Mouse (Mus musculus): ENCODE data around the gene Bcl11a. TPM values are rescaled to one million over a fixed set of nuclear protein-coding genes. Genes with fewer than 3 reads are reported as not detected.

Bcl11a gene
- polyA plus RNA-seq, 1 experiment = 6.5 TPM

GRCm38 (mm10) chr11:24085986-24086385, 8.1 kb downstream of the Bcl11a start:
- Histone ChIP-seq H3K36me3 (replicated peaks; ENCODE audit: low read length) (peaks cover 39% of the 10 kb centered on the region), H3K27me3 (replicated peaks) (no peaks in the 10 kb centered on the region), H3K4me3 (replicated peaks) (no peak overlapping the region), H3K9me3 (no peaks in the 10 kb centered on the region), H3K4me1 (peaks cover 53% of the 10 kb centered on the region)
- no peak for TF ChIP-seq GATA1 (IDR thresholded peaks at IDR 0.05; ENCODE audit: borderline replicate concordance, low read length)
- TF ChIP-seq FLI1 (IDR thresholded peaks at IDR 0.05; ENCODE audit: low read length) = no peak

- no peak for TF ChIP-seq GATA1 (IDR thresholded peaks at IDR 0.05; ENCODE audit: borderline replicate concordance, low read length)
- TF ChIP-seq FLI1 (IDR thresholded peaks at IDR 0.05; ENCODE audit: low read length) = no peak
- H3K9me3 ChIP-seq = no peaks in the 10 kb centered on the region
- no peaks in the 10 kb centered on the region for H3K27me3 ChIP-seq (replicated peaks)
- H3K4me3 ChIP-seq (replicated peaks) = no peak overlapping the region
- peaks cover 39% of the 10 kb centered on the region for H3K36me3 ChIP-seq (replicated peaks; ENCODE audit: low read length)
- peaks cover 47% of the 10 kb centered on the region for H3K4me1 ChIP-seq
Observed at GRCm38 (mm10) chr11:24087069-24087468, 9.2 kb downstream of the Bcl11a start.

- Histone ChIP-seq H3K27me3 (replicated peaks) (no peaks in the 10 kb centered on the region), H3K36me3 (replicated peaks; ENCODE audit: low read length) (peaks cover 39% of the 10 kb centered on the region), H3K4me1 (peaks cover 34% of the 10 kb centered on the region), H3K4me3 (replicated peaks) (no peak overlapping the region), H3K9me3 (no peaks in the 10 kb centered on the region)
- no peak for TF ChIP-seq GATA1 (IDR thresholded peaks at IDR 0.05; ENCODE audit: borderline replicate concordance, low read length)
- no peak for TF ChIP-seq FLI1 (IDR thresholded peaks at IDR 0.05; ENCODE audit: low read length)
Observed at GRCm38 (mm10) chr11:24090443-24090842, 12.6 kb downstream of the Bcl11a start.

GRCm38 (mm10) chr11:24091393-24092080, 13.7 kb downstream of the Bcl11a start:
- TF ChIP-seq FLI1 (IDR thresholded peaks at IDR 0.05; ENCODE audit: low read length) = no peak
- TF ChIP-seq GATA1 (IDR thresholded peaks at IDR 0.05; ENCODE audit: borderline replicate concordance, low read length) = no peak
- Histone ChIP-seq H3K4me3 (replicated peaks) (no peak overlapping the region), H3K27me3 (replicated peaks) (no peaks in the 10 kb centered on the region), H3K36me3 (replicated peaks; ENCODE audit: low read length) (peaks cover 29% of the 10 kb centered on the region), H3K4me1 (peaks cover 23% of the 10 kb centered on the region), H3K9me3 (no peaks in the 10 kb centered on the region)

GRCm38 (mm10) chr11:24092618-24093017, 14.8 kb downstream of the Bcl11a start:
- no peaks in the 10 kb centered on the region for H3K27me3 ChIP-seq (replicated peaks)
- no peaks in the 10 kb centered on the region for H3K9me3 ChIP-seq
- H3K4me3 ChIP-seq (replicated peaks) = no peak overlapping the region
- H3K4me1 ChIP-seq = peaks cover 22% of the 10 kb centered on the region; the same call in 1 of the 2 replicates
- TF ChIP-seq FLI1 (IDR thresholded peaks at IDR 0.05; ENCODE audit: low read length) (no peak), GATA1 (IDR thresholded peaks at IDR 0.05; ENCODE audit: borderline replicate concordance, low read length) (no peak)
- H3K36me3 ChIP-seq (replicated peaks; ENCODE audit: low read length) = peaks cover 19% of the 10 kb centered on the region

- Histone ChIP-seq H3K9me3 (no peaks in the 10 kb centered on the region), H3K4me3 (replicated peaks) (no peak overlapping the region), H3K27me3 (replicated peaks) (no peaks in the 10 kb centered on the region), H3K4me1 (peaks cover 27% of the 10 kb centered on the region), H3K36me3 (replicated peaks; ENCODE audit: low read length) (peaks cover 9% of the 10 kb centered on the region)
- TF ChIP-seq FLI1 (IDR thresholded peaks at IDR 0.05; ENCODE audit: low read length) = no peak
- TF ChIP-seq GATA1 (IDR thresholded peaks at IDR 0.05; ENCODE audit: borderline replicate concordance, low read length) = no peak
Observed at GRCm38 (mm10) chr11:24094086-24094487, 16.2 kb downstream of the Bcl11a start.

- H3K4me3 ChIP-seq (replicated peaks) = no peak overlapping the region
- no peaks in the 10 kb centered on the region for H3K9me3 ChIP-seq
- peaks cover 3% of the 10 kb centered on the region for H3K36me3 ChIP-seq (replicated peaks; ENCODE audit: low read length)
- no peak for TF ChIP-seq GATA1 (IDR thresholded peaks at IDR 0.05; ENCODE audit: borderline replicate concordance, low read length)
- no peak for TF ChIP-seq FLI1 (IDR thresholded peaks at IDR 0.05; ENCODE audit: low read length)
- no peaks in the 10 kb centered on the region for H3K27me3 ChIP-seq (replicated peaks)
- H3K4me1 ChIP-seq = peaks cover 32% of the 10 kb centered on the region
Observed at GRCm38 (mm10) chr11:24095236-24095635, 17.4 kb downstream of the Bcl11a start.

GRCm38 (mm10) chr11:24095656-24096353, 17.9 kb downstream of the Bcl11a start:
- H3K36me3 ChIP-seq (replicated peaks; ENCODE audit: low read length) = peaks cover 3% of the 10 kb centered on the region
- no peak for TF ChIP-seq FLI1 (IDR thresholded peaks at IDR 0.05; ENCODE audit: low read length)
- TF ChIP-seq GATA1 (IDR thresholded peaks at IDR 0.05; ENCODE audit: borderline replicate concordance, low read length) = no peak
- H3K27me3 ChIP-seq (replicated peaks) = no peaks in the 10 kb centered on the region
- H3K4me3 ChIP-seq (replicated peaks) = no peak overlapping the region
- no peaks in the 10 kb centered on the region for H3K9me3 ChIP-seq
- H3K4me1 ChIP-seq = peaks cover 34% of the 10 kb centered on the region

GRCm38 (mm10) chr11:24096483-24096882, 18.6 kb downstream of the Bcl11a start:
- no peak for TF ChIP-seq FLI1 (IDR thresholded peaks at IDR 0.05; ENCODE audit: low read length)
- no peak for TF ChIP-seq GATA1 (IDR thresholded peaks at IDR 0.05; ENCODE audit: borderline replicate concordance, low read length)
- no peaks in the 10 kb centered on the region for H3K9me3 ChIP-seq
- peaks cover 3% of the 10 kb centered on the region for H3K36me3 ChIP-seq (replicated peaks; ENCODE audit: low read length)
- H3K4me3 ChIP-seq (replicated peaks) = no peak overlapping the region
- peaks cover 40% of the 10 kb centered on the region for H3K4me1 ChIP-seq
- no peaks in the 10 kb centered on the region for H3K27me3 ChIP-seq (replicated peaks)

- Histone ChIP-seq H3K36me3 (replicated peaks; ENCODE audit: low read length) (peaks cover 3% of the 10 kb centered on the region), H3K27me3 (replicated peaks) (no peaks in the 10 kb centered on the region), H3K9me3 (no peaks in the 10 kb centered on the region), H3K4me1 (peaks cover 43% of the 10 kb centered on the region), H3K4me3 (replicated peaks) (no peak overlapping the region)
- TF ChIP-seq GATA1 (IDR thresholded peaks at IDR 0.05; ENCODE audit: borderline replicate concordance, low read length) (no peak), FLI1 (IDR thresholded peaks at IDR 0.05; ENCODE audit: low read length) (no peak)
Observed at GRCm38 (mm10) chr11:24097026-24097425, 19.2 kb downstream of the Bcl11a start.

Data from megakaryocyte, embryonic 14.5 days (primary cell).